Mouse (Mus musculus): ENCODE measurements around the gene Slc22a2. TPM values are rescaled to one million over a fixed set of nuclear protein-coding genes. Genes with fewer than 3 reads are reported as not detected.
"Not testable (repeated sequence)": the region's sequence is repeated elsewhere in the genome, so short reads cannot be mapped to it uniquely, and the experiment has no call there.

Slc22a2 gene
- total RNA-seq, 2 experiments from 2014 or later, result 0.12 TPM; not detected in 1

DNA sequence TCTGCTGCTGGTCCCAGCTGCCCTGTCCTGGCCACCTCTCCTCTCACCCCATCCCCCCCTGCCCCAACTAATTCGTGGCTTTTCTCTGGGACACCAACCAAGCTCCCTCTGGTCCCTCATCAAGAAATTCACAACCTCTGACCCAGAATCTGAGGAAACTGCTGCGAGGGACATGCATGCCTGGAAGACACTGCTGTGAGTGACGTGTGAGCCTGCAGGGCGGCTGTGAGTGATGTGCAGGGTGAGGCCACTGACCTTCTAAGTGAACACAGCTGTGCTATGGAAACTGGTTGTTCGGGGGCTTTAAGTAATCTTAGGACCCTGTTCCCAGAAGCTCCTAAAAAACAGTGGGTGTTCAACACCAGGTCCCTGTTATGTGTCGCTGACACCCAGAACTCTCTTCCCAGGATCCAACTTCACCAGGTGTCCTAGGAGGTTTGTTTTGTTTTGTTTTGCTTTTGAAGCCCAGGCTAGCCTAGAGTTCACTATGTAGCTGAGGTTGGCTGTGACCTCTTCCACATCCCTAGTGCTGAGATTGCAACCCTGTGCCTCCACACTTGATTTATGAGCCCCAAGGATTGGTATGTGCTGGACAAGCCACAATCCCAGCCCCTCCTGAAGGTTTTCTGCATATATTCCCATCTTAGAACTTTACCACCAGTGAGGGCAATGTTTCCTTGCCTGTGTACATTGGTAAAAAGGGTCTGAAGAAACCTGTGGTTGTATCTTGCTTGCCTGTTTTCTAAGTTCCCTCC lies 47.2 kb downstream of the Slc22a2 start:
- DNase-seq (ENCODE audit: low spot score in 2 of 2), result no peak

DNA sequence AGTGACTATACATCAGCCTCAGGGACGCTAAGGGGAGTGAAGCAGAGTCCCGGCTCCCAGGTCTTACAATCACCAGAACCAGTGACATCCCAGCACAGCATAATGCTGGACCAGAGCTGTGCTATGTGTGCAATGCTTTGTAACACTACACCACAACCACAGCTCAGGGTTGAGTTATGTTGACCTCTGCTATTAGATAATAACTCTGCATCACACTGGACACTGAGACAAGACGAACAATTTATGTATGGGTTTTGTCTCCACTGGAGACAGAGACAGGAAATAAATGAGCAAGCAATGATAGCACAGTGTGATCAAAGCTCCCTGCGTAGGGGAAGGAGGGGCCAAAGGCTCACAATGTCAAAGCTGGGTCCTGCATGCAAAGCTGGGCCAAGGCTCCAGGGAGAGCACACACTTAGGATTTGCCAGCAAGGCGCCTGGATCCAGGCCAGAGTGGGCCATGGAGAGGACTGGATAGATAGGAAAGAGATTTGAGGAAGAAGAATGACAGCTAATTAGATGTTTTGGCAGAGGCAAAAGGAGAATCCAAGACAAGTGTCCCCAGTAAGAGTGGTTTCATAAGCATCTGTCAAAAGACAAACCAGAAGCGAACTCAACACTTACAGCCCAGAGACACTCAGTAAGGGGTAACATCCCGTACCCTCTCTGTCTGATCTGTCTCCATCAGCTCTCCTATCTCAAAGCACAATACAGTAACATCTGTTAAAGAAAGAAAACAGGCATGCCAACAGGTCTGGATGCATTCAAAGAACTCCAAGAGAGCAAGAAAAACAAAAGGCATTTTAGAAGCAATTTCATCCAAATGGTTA lies 48.1 kb downstream of the Slc22a2 start:
- no peak for DNase-seq (ENCODE audit: low spot score in 2 of 2)

DNA sequence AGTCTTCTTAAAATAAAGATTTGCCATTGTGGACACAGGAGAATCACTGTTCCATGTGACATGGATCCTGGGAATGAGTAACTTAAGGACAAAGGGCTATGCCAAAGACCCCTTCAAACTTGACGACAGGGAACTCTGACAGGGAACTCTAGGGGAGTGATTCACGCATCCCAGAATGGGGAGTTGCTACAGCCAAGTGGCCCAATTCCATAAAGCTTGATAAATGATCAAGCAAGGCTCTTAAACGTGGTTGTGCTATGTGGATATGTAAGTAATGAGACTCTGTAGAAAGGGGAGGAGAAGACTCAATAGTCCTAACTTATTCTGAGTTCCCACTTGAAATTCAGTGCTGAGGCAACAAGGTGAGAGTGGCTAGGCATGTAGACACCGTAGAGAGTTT lies 50.9 kb downstream of the Slc22a2 start:
- DNase-seq (ENCODE audit: low spot score in 2 of 2), result no peak

DNA sequence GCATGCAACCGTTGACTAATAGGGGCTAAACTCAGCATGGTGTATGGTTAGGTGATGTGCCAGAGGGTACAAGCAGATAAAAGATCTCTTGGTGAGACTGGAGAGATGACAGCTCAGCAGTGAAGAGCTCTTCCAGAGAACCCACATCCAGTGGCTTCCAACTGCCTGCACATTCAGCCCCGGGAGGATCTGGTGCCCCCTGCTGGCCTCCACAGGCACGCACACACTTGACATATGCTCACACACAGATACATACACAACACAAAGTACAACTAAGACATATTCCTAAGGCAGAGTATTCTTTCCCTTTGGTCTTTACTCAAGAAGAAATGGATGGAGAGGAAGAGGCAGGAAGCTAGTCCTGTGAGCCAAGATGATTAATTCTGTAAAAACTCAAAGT lies 55.7 kb downstream of the Slc22a2 start:
- no peak for DNase-seq (ENCODE audit: low spot score in 2 of 2)

DNA sequence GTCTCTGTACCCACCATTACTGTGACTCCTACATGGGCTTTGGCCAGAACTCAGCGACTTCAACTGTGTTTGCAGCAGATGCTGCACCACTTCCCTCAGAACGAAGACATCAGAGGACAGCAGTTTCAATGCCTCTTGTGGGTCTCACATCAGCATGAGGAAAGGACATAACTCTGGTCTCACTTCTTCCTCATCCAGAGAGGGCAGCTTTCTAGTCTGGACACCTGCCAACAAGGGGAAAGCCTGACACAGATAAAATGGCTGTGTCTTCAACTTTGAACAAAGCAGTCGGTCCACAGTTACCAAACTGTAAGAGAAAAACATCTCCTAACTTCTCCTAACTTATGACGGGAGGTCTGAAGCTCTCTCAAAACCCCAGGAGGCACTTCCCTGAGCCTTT lies 57.2 kb downstream of the Slc22a2 start:
- DNase-seq (ENCODE audit: low spot score in 2 of 2), result no peak

DNA sequence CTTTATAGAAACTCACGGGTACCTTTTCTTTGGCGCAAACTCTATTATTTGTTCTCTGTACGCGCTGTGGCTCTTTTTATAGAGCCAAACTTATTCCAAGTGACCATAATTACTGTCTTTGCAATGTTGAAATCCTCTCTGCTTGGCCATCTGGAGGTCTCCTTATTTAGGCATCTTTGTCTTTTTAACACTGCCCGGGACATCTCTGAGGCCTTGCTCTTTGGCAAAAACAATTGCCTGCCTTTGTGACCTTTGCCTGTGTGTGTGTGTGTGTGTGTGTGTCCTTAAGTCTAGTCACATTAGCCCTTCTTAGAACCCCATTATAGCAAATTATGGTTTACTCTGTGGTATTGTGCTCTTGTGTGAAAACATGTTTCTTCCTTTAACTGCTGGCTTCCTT lies 61.5 kb downstream of the Slc22a2 start:
- no peak for DNase-seq (ENCODE audit: low spot score in 2 of 2)

DNA sequence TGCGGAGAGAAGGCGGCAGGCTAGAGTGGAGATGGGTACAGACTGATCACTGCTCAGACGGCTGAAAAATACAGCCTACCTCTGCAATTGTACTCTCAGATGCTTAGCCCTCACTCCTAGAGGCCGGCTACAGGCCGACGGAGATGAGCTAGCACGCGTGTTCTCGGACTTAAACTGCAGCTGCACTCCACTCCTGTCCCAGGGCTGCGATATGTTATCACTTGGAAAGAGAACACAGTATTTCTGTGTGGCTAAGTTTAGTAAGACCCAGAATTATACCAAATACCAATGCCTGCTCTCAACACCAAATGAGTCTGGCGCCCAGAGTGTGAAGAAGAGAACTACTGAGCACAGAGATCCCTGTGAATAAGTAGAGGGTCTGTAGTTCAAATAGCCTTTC lies 68.7 kb downstream of the Slc22a2 start:
- DNase-seq (ENCODE audit: low spot score in 2 of 2), result no peak

DNA sequence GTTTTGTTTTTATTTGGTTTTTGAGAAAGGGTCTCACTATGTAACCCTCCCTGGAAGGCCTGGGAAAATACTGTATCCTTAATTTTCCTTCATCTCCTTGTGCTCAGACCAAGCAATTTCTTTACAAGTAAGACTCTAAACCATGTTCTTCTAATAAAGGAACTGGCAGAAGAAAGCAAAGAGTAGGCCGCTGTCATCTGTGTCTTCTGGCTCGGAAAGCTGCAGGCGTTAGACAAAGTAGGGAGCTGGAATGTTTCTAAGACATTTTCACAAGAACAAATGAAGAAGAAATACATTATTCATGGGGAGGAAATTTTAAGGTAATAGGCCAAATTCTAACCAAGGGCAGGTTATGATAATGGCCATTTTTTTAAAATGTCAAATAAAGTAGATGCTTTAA lies 70.1 kb downstream of the Slc22a2 start:
- DNase-seq (ENCODE audit: low spot score in 2 of 2), result no peak

DNA sequence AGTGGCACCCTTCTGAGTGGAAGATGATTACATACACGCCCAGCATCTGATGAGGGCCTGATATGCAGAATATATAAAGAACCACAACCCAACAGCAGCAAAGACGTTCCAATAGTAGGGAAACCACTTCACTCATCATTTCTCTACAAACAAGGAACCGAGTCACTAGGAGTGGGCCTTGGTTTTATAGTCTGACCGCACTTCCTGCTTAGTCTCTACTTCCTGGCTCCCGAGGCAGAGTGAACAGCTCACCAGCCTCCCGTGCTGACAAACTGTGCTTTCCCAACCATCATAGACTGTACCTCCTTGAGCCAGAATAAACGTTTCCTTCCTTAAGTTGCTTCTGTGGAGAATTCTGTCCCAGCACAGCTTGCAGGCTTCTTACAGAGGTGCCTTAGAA lies 71.9 kb downstream of the Slc22a2 start:
- DNase-seq (ENCODE audit: low spot score in 2 of 2), result no peak

DNA sequence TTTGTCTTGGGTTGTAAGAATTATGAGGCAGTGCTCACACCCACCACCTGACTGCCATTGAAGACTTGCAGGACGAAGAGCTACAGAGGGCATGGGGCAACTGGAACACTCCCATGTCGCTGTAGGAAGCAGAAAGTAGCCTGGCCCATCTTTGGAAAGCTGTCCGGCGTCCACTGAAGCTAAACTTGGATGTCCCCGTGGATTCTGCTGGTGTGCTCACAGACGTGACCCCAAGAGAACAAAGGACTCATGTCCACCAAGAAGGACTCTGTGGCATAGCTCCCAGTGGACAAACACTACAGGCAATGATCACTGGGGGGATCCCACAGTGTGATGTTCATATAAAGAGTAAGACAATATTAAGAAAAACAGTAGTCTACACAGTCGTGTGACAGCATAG lies 74.9 kb downstream of the Slc22a2 start:
- no peak for DNase-seq (ENCODE audit: low spot score in 2 of 2)

DNA sequence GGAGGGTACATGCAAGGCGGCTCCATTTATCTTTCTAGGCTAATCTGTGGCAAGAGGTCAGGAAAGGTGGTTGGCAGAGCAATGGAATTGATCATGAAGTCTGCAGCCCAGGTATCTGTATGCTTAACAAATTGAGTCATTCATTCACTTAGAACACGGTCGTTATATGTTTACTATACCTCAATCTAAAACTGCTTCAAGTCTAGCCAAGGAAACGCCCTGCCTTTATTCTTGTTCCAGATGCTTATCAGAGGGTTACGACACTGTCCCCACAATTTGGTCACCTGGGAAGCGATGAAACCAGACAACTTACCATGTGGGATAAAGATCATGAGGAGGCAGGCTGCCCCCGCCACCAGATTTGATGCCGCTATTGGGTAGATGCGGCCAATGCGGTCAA lies 75.3 kb downstream of the Slc22a2 start:
- DNase-seq (ENCODE audit: low spot score in 2 of 2), result no peak

DNA sequence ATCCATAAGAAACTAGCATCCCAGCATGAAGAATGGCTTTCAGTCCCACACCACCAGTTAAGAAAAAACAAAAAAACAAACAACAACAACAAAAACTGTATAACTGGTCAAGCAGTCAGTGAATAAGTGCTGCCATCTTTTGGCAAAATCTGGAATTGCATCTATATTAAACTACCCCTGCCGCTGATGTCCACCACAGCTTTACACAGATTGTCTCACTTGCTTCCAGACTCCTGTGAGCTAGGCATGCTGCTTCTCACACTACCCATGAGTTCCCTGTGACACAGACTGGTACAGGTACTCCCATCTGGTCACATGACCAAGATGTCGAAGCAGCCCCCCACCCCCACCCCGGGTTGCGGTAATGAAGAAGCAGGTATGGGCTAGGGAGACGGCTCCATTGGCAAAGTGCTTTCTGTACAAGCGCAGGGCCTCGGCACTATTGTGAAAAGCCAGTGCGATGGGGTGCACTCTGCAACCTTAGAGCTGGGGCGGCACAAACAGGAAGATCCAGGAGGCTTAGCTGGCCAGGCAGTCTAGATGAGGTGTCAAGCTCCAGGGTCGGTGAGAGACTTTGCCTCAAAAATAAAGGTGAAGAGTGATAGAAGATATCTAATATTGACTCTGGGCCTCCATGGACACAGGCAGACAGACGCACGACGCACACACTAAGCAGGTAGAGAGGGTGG lies 76.8 kb downstream of the Slc22a2 start:
- DNase-seq (ENCODE audit: low spot score in 2 of 2), result no peak

DNA sequence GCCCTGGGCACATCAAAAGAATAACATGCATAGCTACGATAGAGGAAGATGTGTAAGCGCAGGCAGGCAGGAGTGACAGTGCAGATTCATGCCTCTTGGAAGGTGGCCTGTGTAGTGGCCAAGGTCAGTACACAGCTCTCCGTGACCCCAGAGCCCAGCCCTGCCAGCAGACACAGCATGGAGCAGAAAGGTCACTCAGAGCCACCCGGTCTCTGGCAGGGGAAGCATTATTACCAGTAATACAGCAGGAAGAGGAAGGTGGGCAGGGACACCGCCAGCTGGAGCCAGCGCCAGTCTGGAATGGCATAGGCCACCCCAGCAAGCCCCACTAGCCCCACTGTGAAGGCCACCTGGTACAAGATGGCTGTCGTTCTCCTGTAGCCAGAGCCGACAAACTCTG lies 80.2 kb downstream of the Slc22a2 start:
- DNase-seq (ENCODE audit: low spot score in 2 of 2), result no peak

DNA sequence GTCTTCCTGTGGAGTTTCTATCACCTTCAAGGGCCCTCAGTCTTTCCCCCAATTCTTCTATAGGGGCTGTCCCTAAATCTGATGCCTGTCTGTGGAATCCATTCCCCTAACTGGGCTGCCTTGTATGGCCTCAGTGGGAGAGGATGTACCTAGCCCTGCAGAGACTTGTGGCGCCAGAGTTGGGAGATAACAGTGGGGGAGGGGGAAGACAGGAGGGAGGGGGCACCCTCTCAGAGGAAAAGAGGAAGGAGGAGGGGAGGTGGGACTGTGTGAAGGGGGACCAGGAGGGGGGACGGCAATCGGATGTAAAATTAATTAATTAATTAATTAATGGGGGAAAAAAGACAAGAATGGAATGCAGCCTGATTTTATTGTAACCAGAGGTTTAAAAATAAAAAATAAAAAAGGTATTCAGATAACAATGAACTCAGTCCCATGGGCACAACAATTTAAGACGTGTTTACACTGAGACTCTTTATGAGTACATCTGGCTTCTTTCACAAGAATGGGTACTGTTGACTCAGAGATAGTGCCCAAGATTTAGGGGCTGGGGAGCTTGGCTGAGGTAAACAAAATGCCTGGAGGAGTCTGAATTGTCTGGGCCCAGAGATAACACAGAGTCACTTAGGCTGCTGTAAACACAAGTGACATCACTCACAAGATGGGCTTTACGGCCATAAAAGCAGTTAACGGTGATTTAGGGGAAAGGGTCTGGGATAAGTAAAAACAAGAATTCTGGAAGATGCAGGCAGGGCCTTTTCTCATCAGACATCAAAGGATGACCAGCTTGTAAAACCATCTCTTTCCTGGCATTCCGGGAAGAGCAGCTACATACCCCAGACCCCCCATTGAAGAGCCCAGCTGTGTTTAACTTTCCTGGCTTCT lies 84.8 kb downstream of the Slc22a2 start:
- DNase-seq (ENCODE audit: low spot score in 2 of 2), result no peak

DNA sequence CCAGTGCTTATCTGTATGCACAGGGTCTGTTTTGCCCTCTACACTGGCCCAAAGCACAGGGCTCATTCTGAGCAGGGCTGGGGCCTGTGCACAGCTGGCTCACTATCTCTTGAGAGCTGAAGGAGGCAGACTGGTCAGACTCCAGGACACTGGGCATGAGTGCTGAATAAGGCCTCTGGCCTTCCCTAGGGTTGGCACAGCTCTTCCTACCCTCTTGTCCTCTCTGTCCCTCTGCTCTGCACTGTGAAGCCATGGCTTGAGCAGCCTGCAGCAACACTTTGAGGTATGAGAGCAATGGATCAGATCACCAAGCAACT lies 85.4 kb downstream of the Slc22a2 start:
- no peak for DNase-seq (ENCODE audit: low spot score in 2 of 2)

DNA sequence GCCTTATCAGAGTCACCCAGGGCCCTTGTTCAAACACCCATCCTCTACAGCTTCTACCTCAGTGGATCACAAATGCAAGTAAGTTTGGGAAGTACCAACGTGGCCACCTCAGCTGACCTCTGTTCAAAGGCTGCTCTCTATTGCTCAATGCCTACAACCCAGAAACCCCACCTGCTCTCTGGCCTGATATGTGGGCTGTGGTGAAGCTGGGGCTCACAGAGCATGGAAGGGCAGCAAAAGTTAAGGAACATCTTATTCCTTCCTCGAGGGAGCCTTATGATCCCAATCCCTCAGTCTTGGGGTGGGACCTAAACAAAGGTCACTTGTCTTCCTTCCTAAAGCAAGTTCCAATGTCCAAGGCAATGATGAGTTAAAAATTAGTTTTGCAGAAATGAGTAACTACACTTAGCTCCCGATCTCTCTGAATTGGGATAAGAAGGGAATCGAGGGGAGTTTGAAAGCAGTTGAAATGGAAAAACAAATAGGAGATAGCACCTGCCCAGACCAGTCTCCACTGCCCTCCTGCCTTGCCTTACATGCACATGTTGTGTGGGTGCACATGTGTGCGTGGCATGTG lies 87.2 kb downstream of the Slc22a2 start:
- no peak for DNase-seq (ENCODE audit: low spot score in 2 of 2)

DNA sequence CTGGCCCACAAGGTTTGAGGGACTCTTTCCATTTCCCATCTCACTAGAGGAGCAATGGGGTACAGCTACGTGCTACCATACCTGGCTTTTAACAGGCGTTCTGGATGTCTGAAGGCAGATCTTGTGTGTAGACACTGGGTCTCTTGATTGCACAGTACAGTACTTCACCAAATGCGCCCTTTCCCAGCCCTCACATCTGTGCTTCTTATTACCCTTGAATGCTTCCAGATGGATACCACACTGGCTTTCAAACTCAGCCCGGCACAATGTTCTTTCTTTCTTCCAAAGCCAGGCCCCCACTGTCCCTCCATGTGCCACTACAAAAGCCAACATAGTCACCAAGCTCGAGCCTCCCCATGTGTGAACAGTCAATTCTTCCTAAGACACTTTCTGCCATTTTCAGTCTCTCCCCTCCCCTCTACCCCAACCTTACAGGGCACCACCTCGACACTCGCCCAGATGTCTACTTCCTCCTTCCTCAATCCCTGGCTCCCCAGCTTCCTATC lies 88.4 kb downstream of the Slc22a2 start:
- DNase-seq (ENCODE audit: low spot score in 2 of 2), result no peak

DNA sequence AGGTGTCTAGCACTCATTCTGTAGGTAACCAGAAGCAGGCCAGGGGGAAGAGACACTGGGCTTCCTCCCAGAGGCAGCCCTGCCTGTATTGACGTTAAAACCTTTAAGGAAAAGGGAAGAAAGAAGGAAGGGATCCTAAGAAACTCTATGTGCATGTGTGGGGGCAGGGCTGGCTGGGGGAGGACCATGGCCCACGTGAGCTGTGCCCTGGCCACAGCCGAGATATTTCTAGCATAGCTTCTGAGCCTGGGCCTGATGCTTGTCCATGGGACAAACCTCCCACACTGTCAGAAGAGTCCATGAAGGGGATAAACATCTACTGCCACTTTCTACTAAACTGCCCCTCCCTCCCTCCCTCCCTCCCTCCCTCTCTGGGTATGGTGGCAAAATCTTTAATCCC lies 89.9 kb downstream of the Slc22a2 start:
- DNase-seq (ENCODE audit: low spot score in 2 of 2), result no peak

DNA sequence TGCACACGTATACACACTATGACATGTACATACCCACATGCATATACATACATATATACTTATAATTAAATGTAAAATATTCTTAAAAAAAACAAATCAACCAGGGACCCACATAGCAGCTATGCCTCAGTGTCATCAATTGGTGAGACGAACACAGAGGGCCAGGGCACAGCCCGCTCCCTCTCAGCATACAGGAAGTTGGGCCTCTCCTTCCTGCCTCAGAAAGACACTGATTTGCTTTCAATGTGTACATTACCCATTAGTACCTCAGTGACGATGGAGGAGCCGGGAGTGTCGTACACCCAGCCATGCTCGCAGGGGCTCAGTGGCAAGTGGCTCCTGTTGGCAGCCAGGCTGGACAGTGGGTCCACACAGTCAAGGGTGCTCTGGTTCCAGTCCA lies 91.0 kb downstream of the Slc22a2 start:
- not testable (repeated sequence) for DNase-seq (ENCODE audit: low spot score in 2 of 2)

DNA sequence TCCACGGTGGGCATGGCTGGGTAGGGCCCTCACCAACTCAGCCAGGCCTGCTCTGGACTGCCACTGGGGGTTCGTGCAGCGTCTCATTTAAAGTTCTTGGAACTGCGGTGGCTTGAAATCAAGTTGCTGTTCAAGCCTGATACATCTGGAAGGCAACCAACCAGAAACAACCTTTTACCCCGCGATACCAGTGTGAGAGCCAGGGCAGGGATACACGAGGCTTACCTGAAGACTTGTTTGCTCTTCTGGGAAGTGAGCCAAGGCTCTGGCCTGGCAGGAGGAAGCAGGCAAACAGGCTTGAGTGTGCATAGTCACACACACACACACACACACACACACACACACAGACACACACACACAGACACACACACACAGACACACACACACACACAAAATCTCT lies 91.7 kb downstream of the Slc22a2 start, which contains the start of gene Slc22a1:
Slc22a1 (minus strand) TSS at position 184 of the 400 bp plus-strand sequence.
- DNase-seq (ENCODE audit: low spot score in 2 of 2), result no peak

DNA sequence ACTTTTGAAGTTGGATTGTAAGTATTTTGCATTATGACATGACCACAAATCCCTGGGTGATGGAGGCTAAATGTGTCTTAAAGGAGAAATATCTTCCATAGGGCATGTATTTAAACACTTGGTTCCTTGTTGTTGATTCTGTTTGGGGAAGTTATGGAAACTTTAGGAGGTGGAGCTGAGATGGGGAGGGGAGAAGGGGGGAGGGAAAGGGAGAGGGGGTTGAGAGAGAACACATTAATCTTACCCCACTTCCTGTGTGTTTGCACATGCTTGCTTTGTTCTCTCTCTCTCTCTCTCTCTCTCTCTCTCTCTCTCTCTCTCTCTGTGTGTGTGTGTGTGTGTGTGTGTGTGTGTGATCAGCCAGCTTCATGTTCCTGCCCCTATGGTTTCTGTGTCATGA lies 93.2 kb downstream of the Slc22a2 start:
- DNase-seq (ENCODE audit: low spot score in 2 of 2), result no peak

Data from gastrocnemius, postnatal 4 days (tissue).